Mouse (Mus musculus): Measurements from ENCODE around the gene Slc35a3. TPM values are rescaled to one million over a fixed set of nuclear protein-coding genes. Genes with fewer than 3 reads are reported as not detected.
A peak's percentile ranks its signal among the peaks of the same experiment; 100 is the strongest.

Slc35a3 gene
- total and polyA plus RNA-seq, 3 experiments, result 19.2 to 20.3 TPM; not detected in 1

- H3K4me1 ChIP-seq (ENCODE audit: control insufficient read depth in 1 of 2, insufficient read depth in 2 of 2, low read length in 2 of 2), result peaks cover 4 to 18% of the 10 kb centered on the region in 2 experiments
- H3K27me3 ChIP-seq (ENCODE audit: control insufficient read depth in 1 of 2, insufficient read depth in 2 of 2, low read length in 2 of 2), result no peaks in the 10 kb centered on the region
- H3K4me3 ChIP-seq (ENCODE audit: control insufficient read depth in 1 of 2, insufficient read depth in 1 of 2, low read depth in 2 of 2, low read length in 2 of 2), result peak overlapping the region; percentile 92 to 93
- H3K27ac ChIP-seq (ENCODE audit: control insufficient read depth, low read depth, low read length), result peak overlapping the region; percentile 43
- peak; percentile 71 for DNase-seq (ENCODE audit: low read depth, low spot score)
- TF ChIP-seq NRF1 (IDR thresholded peaks at IDR 0.05; ENCODE audit: insufficient read depth, low read depth, low read length, poor library complexity, severe bottlenecking) (peak; percentile 66), SMC3 (IDR thresholded peaks at IDR 0.05; ENCODE audit: low read depth, low read length) (no peak), ZKSCAN1 (IDR thresholded peaks at IDR 0.05; ENCODE audit: low read depth, low read length) (no peak), E2F4 (IDR thresholded peaks at IDR 0.05; ENCODE audit: borderline replicate concordance, low read depth, low read length) (no peak), HCFC1 (IDR thresholded peaks at IDR 0.05; ENCODE audit: low read depth, low read length) (0 out of 2 replicates have a peak, but pooled peaks have one; percentile 6), BHLHE40 (IDR thresholded peaks at IDR 0.05; ENCODE audit: borderline replicate concordance, low read depth, low read length) (0 out of 2 replicates have a peak, but pooled peaks have one; percentile 4), USF2 (IDR thresholded peaks at IDR 0.05; ENCODE audit: borderline replicate concordance in 1 of 2, insufficient read depth in 1 of 2, low read depth in 1 of 2, low read length in 2 of 2) (no peak), TBP (IDR thresholded peaks at IDR 0.05; ENCODE audit: low read depth, low read length) (0 out of 2 replicates have a peak, but pooled peaks have one; percentile 26), GATA1 (IDR thresholded peaks at IDR 0.05; ENCODE audit: low read depth, low read length) (0 out of 2 replicates have a peak, but pooled peaks have one; percentile 15), POLR2A (IDR thresholded peaks at IDR 0.05; ENCODE audit: control insufficient read depth in 1 of 2, insufficient read depth in 1 of 2, low read depth in 1 of 2, low read length in 2 of 2, poor library complexity in 1 of 2) (no peak), ZC3H11A (IDR thresholded peaks at IDR 0.05; ENCODE audit: low read depth, low read length) (no peak), MXI1 (IDR thresholded peaks at IDR 0.05; ENCODE audit: low read depth, low read length) (no peak), EP300 (IDR thresholded peaks at IDR 0.05; ENCODE audit: low read depth in 1 of 2, low read length in 2 of 2) (peak in 1 of 2 experiments; percentile 41; a peak in 1 of 4 replicates), RAD21 (IDR thresholded peaks at IDR 0.05; ENCODE audit: low read depth, low read length) (no peak), JUND (IDR thresholded peaks at IDR 0.05; ENCODE audit: low read depth, low read length) (no peak), RCOR1 (IDR thresholded peaks at IDR 0.05; ENCODE audit: low read depth, low read length) (no peak), ETS1 (IDR thresholded peaks at IDR 0.05; ENCODE audit: low read depth, low read length) (peak; percentile 18; the same call in 1 of the 2 replicates), MAZ (IDR thresholded peaks at IDR 0.05; ENCODE audit: low read depth, low read length) (peak; percentile 73)
- H3K9me3 ChIP-seq (replicated peaks; ENCODE audit: insufficient read depth, low read length), result no peaks in the 10 kb centered on the region
- peaks cover 26% of the 10 kb centered on the region for H3K79me2 ChIP-seq (ENCODE audit: control insufficient read depth, insufficient read depth, low read length, poor library complexity)
- peaks cover 6 to 18% of the 10 kb centered on the region in 2 experiments; a peak in 3 of 4 replicates for H3K36me3 ChIP-seq (ENCODE audit: control insufficient read depth in 1 of 2, insufficient read depth in 2 of 2, low read length in 2 of 2)
- H3K9ac ChIP-seq (ENCODE audit: control insufficient read depth, low read depth, low read length, poor library complexity, severe bottlenecking), result peak overlapping the region; percentile 94
Measured at GRCm38 (mm10) chr3:116710941-116711340, 1.7 kb downstream of the Slc35a3 start.

- Histone ChIP-seq H3K9me3 (replicated peaks; ENCODE audit: insufficient read depth, low read length) (no peaks in the 10 kb centered on the region), H3K4me1 (ENCODE audit: control insufficient read depth in 1 of 2, insufficient read depth in 2 of 2, low read length in 2 of 2) (peaks cover 9 to 10% of the 10 kb centered on the region in 2 experiments), H3K4me3 (ENCODE audit: control insufficient read depth in 1 of 2, insufficient read depth in 1 of 2, low read depth in 2 of 2, low read length in 2 of 2) (no peak overlapping the region), H3K27ac (ENCODE audit: control insufficient read depth, low read depth, low read length) (no peak overlapping the region), H3K27me3 (ENCODE audit: control insufficient read depth in 1 of 2, insufficient read depth in 2 of 2, low read length in 2 of 2) (no peaks in the 10 kb centered on the region), H3K36me3 (ENCODE audit: control insufficient read depth in 1 of 2, insufficient read depth in 2 of 2, low read length in 2 of 2) (peaks cover 10 to 21% of the 10 kb centered on the region in 2 experiments), H3K9ac (ENCODE audit: control insufficient read depth, low read depth, low read length, poor library complexity, severe bottlenecking) (no peak overlapping the region), H3K79me2 (ENCODE audit: control insufficient read depth, insufficient read depth, low read length, poor library complexity) (peaks cover 24% of the 10 kb centered on the region)
- TF ChIP-seq EP300 (IDR thresholded peaks at IDR 0.05; ENCODE audit: low read depth in 1 of 2, low read length in 2 of 2) (peak in 1 of 2 experiments; percentile 16; a peak in 1 of 4 replicates), RAD21 (IDR thresholded peaks at IDR 0.05; ENCODE audit: low read depth, low read length) (no peak), GATA1 (IDR thresholded peaks at IDR 0.05; ENCODE audit: low read depth, low read length) (0 out of 2 replicates have a peak, but pooled peaks have one; percentile 36)
- DNase-seq (ENCODE audit: low read depth, low spot score), result peak; percentile 14
Measured at GRCm38 (mm10) chr3:116705637-116706204, 6.9 kb downstream of the Slc35a3 start.
